ENCODE assay signal across 8 mouse cellular contexts in genomic region chr5:74278428-74278827, GRCm38 (mm10).
"Had no signal": no experiment of that assay in that cellular context is flagged by ENCODE, and none has a peak within 500 bp of the region (broad histone marks: within the 10 kb centered on the region; RNA-seq: fewer than 3 reads in every experiment).

No protein-coding gene starts in this region.

- H3K27ac ChIP-seq: kidney, postnatal 0 days; limb, embryonic 13.5 days; liver, embryonic 12.5 days; liver, embryonic 15.5 days; macrophage; midbrain, embryonic 13.5 days; stomach, embryonic 15.5 days had no signal

- H3K9ac ChIP-seq: limb, embryonic 13.5 days; liver, embryonic 12.5 days; liver, embryonic 15.5 days; midbrain, embryonic 13.5 days; stomach, embryonic 15.5 days had no signal

- ATAC-seq: liver, embryonic 12.5 days had no signal

- H3K36me3 ChIP-seq: limb, embryonic 13.5 days; liver, embryonic 12.5 days; liver, embryonic 15.5 days; midbrain, embryonic 13.5 days; stomach, embryonic 15.5 days had no signal

- H3K9me3 ChIP-seq: limb, embryonic 13.5 days; liver, embryonic 12.5 days; liver, embryonic 15.5 days; midbrain, embryonic 13.5 days; stomach, embryonic 15.5 days had no signal

- H3K4me3 ChIP-seq: layer of hippocampus, adult 2 months; limb, embryonic 13.5 days; liver, embryonic 12.5 days; liver, embryonic 15.5 days; midbrain, embryonic 13.5 days; stomach, embryonic 15.5 days had no signal

- H3K27me3 ChIP-seq: limb, embryonic 13.5 days; liver, embryonic 12.5 days; liver, embryonic 15.5 days; stomach, embryonic 15.5 days had no signal

- H3K4me2 ChIP-seq: limb, embryonic 13.5 days; liver, embryonic 12.5 days; liver, embryonic 15.5 days; midbrain, embryonic 13.5 days; stomach, embryonic 15.5 days had no signal

- H3K4me1 ChIP-seq: midbrain, embryonic 13.5 days had no signal
